Comparison of ENCODE assay signal across 22 mouse cellular contexts in the genomic region with DNA sequence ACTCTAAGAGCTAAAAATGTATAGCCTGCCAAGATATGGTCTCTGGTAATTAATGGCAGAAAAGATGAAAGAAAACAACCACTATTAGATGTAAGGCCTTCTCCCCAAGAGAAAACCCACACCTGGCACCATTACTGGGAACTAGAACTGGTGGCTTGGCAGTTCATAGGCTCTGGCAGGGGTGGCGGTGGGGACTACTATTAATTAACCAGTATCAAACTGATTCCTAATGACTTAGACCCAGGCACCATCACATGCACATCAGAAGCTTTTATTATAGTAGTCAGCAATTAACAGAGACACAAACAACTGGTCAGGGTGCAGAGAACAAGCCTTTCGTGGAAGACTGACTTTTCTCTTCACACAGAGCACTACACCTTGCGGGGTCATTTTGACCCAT.
DNase-seq lines count a peak whose midpoint lies in the region; ATAC-seq and TF ChIP-seq lines count a peak whose summit lies in the region.
"Had no signal": no experiment of that assay in that cellular context is flagged by ENCODE, and none has a peak within 500 bp of the region (broad histone marks: within the 10 kb centered on the region; RNA-seq: fewer than 3 reads in every experiment).

No protein-coding gene starts in this region.

- no peaks in the 10 kb centered on the region for H3K9me3 ChIP-seq in forebrain, embryonic 14.5 days (replicated peaks; ENCODE audit: control insufficient read depth, low read length)
- H3K9me3 ChIP-seq in forebrain, postnatal 0 days (ENCODE audit: low read length) = no peaks in the 10 kb centered on the region
- no peaks in the 10 kb centered on the region for H3K9me3 ChIP-seq in forebrain, embryonic 15.5 days
- H3K9me3 ChIP-seq in midbrain, embryonic 15.5 days = no peaks in the 10 kb centered on the region
- H3K9me3 ChIP-seq in intestine, postnatal 0 days (ENCODE audit: control insufficient read depth) = no peaks in the 10 kb centered on the region
- H3K9me3 ChIP-seq: embryonic facial prominence, embryonic 12.5 days; heart, embryonic 15.5 days; limb, embryonic 13.5 days; lung, embryonic 15.5 days had no signal

- H3K27me3 ChIP-seq in forebrain, embryonic 14.5 days (replicated peaks; ENCODE audit: control insufficient read depth, insufficient read depth, low read length) = no peaks in the 10 kb centered on the region
- H3K27me3 ChIP-seq in forebrain, postnatal 0 days (ENCODE audit: insufficient read depth, low read length) = no peaks in the 10 kb centered on the region
- no peaks in the 10 kb centered on the region for H3K27me3 ChIP-seq in forebrain, embryonic 15.5 days
- no peaks in the 10 kb centered on the region for H3K27me3 ChIP-seq in midbrain, embryonic 15.5 days (replicated peaks)
- H3K27me3 ChIP-seq in intestine, postnatal 0 days (replicated peaks; ENCODE audit: control insufficient read depth, insufficient read depth, low read length) = no peaks in the 10 kb centered on the region
- H3K27me3 ChIP-seq: embryonic facial prominence, embryonic 12.5 days; heart, embryonic 15.5 days; lung, embryonic 15.5 days; Patski had no signal

- no peaks in the 10 kb centered on the region for H3K36me3 ChIP-seq in forebrain, embryonic 14.5 days (ENCODE audit: control insufficient read depth, insufficient read depth, low read length)
- no peaks in the 10 kb centered on the region for H3K36me3 ChIP-seq in forebrain, postnatal 0 days (ENCODE audit: insufficient read depth)
- no peaks in the 10 kb centered on the region for H3K36me3 ChIP-seq in forebrain, embryonic 15.5 days
- no peaks in the 10 kb centered on the region for H3K36me3 ChIP-seq in midbrain, embryonic 15.5 days (replicated peaks)
- no peaks in the 10 kb centered on the region for H3K36me3 ChIP-seq in intestine, postnatal 0 days (ENCODE audit: control insufficient read depth, insufficient read depth)
- H3K36me3 ChIP-seq: embryonic facial prominence, embryonic 12.5 days; heart, embryonic 15.5 days; limb, embryonic 13.5 days; lung, embryonic 15.5 days had no signal

- no peak overlapping the region for H3K4me2 ChIP-seq in forebrain, embryonic 14.5 days (ENCODE audit: low read length)
- H3K4me2 ChIP-seq in forebrain, postnatal 0 days (ENCODE audit: low read depth) = no peak overlapping the region
- H3K4me2 ChIP-seq in forebrain, embryonic 15.5 days (replicated peaks) = no peak overlapping the region
- no peak overlapping the region for H3K4me2 ChIP-seq in midbrain, embryonic 15.5 days
- no peak overlapping the region for H3K4me2 ChIP-seq in intestine, postnatal 0 days (replicated peaks; ENCODE audit: low read depth)
- H3K4me2 ChIP-seq: embryonic facial prominence, embryonic 12.5 days; heart, embryonic 15.5 days; limb, embryonic 13.5 days; liver, embryonic 11.5 days; lung, embryonic 15.5 days had no signal

- no peak overlapping the region for H3K27ac ChIP-seq in forebrain, embryonic 14.5 days (ENCODE audit: low read depth, low read length)
- H3K27ac ChIP-seq in forebrain, postnatal 0 days (ENCODE audit: low read depth, low read length) = no peak overlapping the region
- peak overlapping the region; percentile 33 for H3K27ac ChIP-seq in forebrain, embryonic 15.5 days (replicated peaks)
- H3K27ac ChIP-seq in midbrain, embryonic 15.5 days = no peak overlapping the region
- H3K27ac ChIP-seq in intestine, postnatal 0 days (ENCODE audit: low read depth, low read length) = no peak overlapping the region
- H3K27ac ChIP-seq: embryonic facial prominence, embryonic 12.5 days; heart, embryonic 15.5 days; limb, embryonic 13.5 days; lung, embryonic 15.5 days had no signal

- 27% methylated on average over 3 of the region's 3 CpGs for WGBS in forebrain, embryonic 14.5 days
- 37% methylated on average over 3 of the region's 3 CpGs for WGBS in forebrain, postnatal 0 days
- WGBS in forebrain, embryonic 15.5 days = 30% methylated on average over 3 of the region's 3 CpGs
- WGBS in midbrain, embryonic 15.5 days = 68% methylated on average over 3 of the region's 3 CpGs
- WGBS in intestine, postnatal 0 days = 86% methylated on average over 3 of the region's 3 CpGs

- ATAC-seq in forebrain, embryonic 14.5 days = peak; percentile 64
- no peak; the same call in 1 of the 2 replicates for ATAC-seq in forebrain, postnatal 0 days
- peak; percentile 52; the same call in 1 of the 2 replicates for ATAC-seq in forebrain, embryonic 15.5 days (replicated peaks)
- ATAC-seq in midbrain, embryonic 15.5 days (replicated peaks) = peak; percentile 50
- no peak for ATAC-seq in intestine, postnatal 0 days
- ATAC-seq: intestine, embryonic 16.5 days; Patski had no signal

- H3K4me3 ChIP-seq in forebrain, embryonic 14.5 days (ENCODE audit: low read depth, low read length) = no peak overlapping the region
- H3K4me3 ChIP-seq in forebrain, postnatal 0 days (ENCODE audit: low read depth, low read length) = no peak overlapping the region
- no peak overlapping the region for H3K4me3 ChIP-seq in forebrain, embryonic 15.5 days
- H3K4me3 ChIP-seq in midbrain, embryonic 15.5 days = no peak overlapping the region
- no peak overlapping the region for H3K4me3 ChIP-seq in intestine, postnatal 0 days (ENCODE audit: low read depth, low read length)
- H3K4me3 ChIP-seq: embryonic facial prominence, embryonic 12.5 days; heart, embryonic 15.5 days; limb, embryonic 13.5 days; lung, embryonic 15.5 days had no signal

- peak; percentile 63 for DNase-seq in forebrain, embryonic 14.5 days (ENCODE audit: low spot score)
- DNase-seq in forebrain, postnatal 0 days = no peak
- DNase-seq in kidney, adult 9 months = peak; percentile 12
- DNase-seq in kidney, postnatal 36 days = no peak
- DNase-seq: adrenal gland, postnatal 10 days; cerebellum, adult 11 months; cerebellum, adult 9-10 months; embryo, embryonic 11 days; gastrocnemius, postnatal 10 days; heart, postnatal 36 days; kidney, postnatal 4 days; retina, postnatal 1 day had no signal

- peaks cover 8% of the 10 kb centered on the region; the same call in 1 of the 2 replicates for H3K4me1 ChIP-seq in forebrain, embryonic 14.5 days (ENCODE audit: control insufficient read depth, insufficient read depth, low read length)
- no peaks in the 10 kb centered on the region for H3K4me1 ChIP-seq in forebrain, postnatal 0 days (ENCODE audit: insufficient read depth)
- H3K4me1 ChIP-seq in forebrain, embryonic 15.5 days = peaks cover 15% of the 10 kb centered on the region
- H3K4me1 ChIP-seq in midbrain, embryonic 15.5 days = no peaks in the 10 kb centered on the region
- H3K4me1 ChIP-seq in intestine, postnatal 0 days (replicated peaks; ENCODE audit: control insufficient read depth, insufficient read depth, low read length) = no peaks in the 10 kb centered on the region
- H3K4me1 ChIP-seq: embryonic facial prominence, embryonic 12.5 days; heart, embryonic 15.5 days; lung, embryonic 15.5 days had no signal

- no peak for TF ChIP-seq CTCF in forebrain, postnatal 0 days (IDR thresholded peaks at IDR 0.05; ENCODE audit: low read depth)
- TF ChIP-seq CTCF in intestine, postnatal 0 days (IDR thresholded peaks at IDR 0.05; ENCODE audit: low read depth) = no peak

- no peak overlapping the region for H3K9ac ChIP-seq in forebrain, embryonic 14.5 days (ENCODE audit: low read length)
- H3K9ac ChIP-seq in forebrain, postnatal 0 days = no peak overlapping the region
- no peak overlapping the region for H3K9ac ChIP-seq in forebrain, embryonic 15.5 days (replicated peaks)
- no peak overlapping the region for H3K9ac ChIP-seq in midbrain, embryonic 15.5 days
- H3K9ac ChIP-seq in intestine, postnatal 0 days (ENCODE audit: low read depth, low read length) = no peak overlapping the region
- H3K9ac ChIP-seq: embryonic facial prominence, embryonic 12.5 days; heart, embryonic 15.5 days; limb, embryonic 13.5 days; lung, embryonic 15.5 days had no signal

Comparison
In these comparisons a context has a peak if more than half of its experiments do, and no peak if none do; other contexts are left out.
1. ATAC-seq: peak in forebrain, embryonic 14.5 days (single experiment), forebrain, embryonic 15.5 days (single experiment) and midbrain, embryonic 15.5 days (single experiment); none in forebrain, postnatal 0 days (single experiment) and intestine, postnatal 0 days (single experiment).
2. DNase-seq: peak in forebrain, embryonic 14.5 days (single experiment) and kidney, adult 9 months (single experiment); none in forebrain, postnatal 0 days (single experiment) and kidney, postnatal 36 days (0 of 2).